In genomic region chr11:70699722-70700556, GRCm38 (mm10) we compare ENCODE assay signal across 8 mouse cellular contexts. TPM values are rescaled to one million over a fixed set of nuclear protein-coding genes. Genes with fewer than 3 reads are reported as not detected.
DNase-seq lines count a peak whose midpoint lies in the region; ATAC-seq and TF ChIP-seq lines count a peak whose summit lies in the region.

Inca1 (minus strand) TSS chr11:70700155.
Kif1c (plus strand) TSS chr11:70700548.

- H3K4me2 ChIP-seq in heart, embryonic 14.5 days (ENCODE audit: low read length), result peak within 1 kb of the TSS; percentile 92
- H3K4me2 ChIP-seq in liver, embryonic 14.5 days (ENCODE audit: low read depth), result peak within 1 kb of the TSS; percentile 89
- peak within 1 kb of the TSS; percentile 71 for H3K4me2 ChIP-seq in neural tube, embryonic 11.5 days (ENCODE audit: low read depth)
- peak within 1 kb of the TSS; percentile 75 for H3K4me2 ChIP-seq in stomach, postnatal 0 days (replicated peaks; ENCODE audit: low read depth)

- H3K4me1 ChIP-seq in brown adipose tissue, adult 24 weeks (ENCODE audit: control insufficient read depth, insufficient read depth, insufficient read length, low read length), result peaks cover 11% of the 10 kb centered on the region
- peaks cover 16 to 31% of the 10 kb centered on the region in 2 experiments for H3K4me1 ChIP-seq in heart, embryonic 14.5 days (ENCODE audit: control insufficient read depth in 2 of 2, insufficient read depth in 2 of 2, low read length in 2 of 2)
- H3K4me1 ChIP-seq in liver, embryonic 14.5 days (replicated peaks; ENCODE audit: control insufficient read depth in 2 of 2, insufficient read depth in 2 of 2, low read length in 1 of 2), result peaks cover 0 to 4% of the 10 kb centered on the region in 2 experiments; a peak in 1 of 4 replicates
- peaks cover 14% of the 10 kb centered on the region for H3K4me1 ChIP-seq in neural tube, embryonic 11.5 days (ENCODE audit: control insufficient read depth, insufficient read depth, low read length)
- H3K4me1 ChIP-seq in stomach, postnatal 0 days (replicated peaks; ENCODE audit: control insufficient read depth, insufficient read depth), result peaks cover 8% of the 10 kb centered on the region

- H3K9me3 ChIP-seq in heart, embryonic 14.5 days (ENCODE audit: control insufficient read depth, low read length), result no peaks in the 10 kb centered on the region
- no peaks in the 10 kb centered on the region for H3K9me3 ChIP-seq in liver, embryonic 14.5 days (ENCODE audit: control insufficient read depth, low read length)
- H3K9me3 ChIP-seq in neural tube, embryonic 11.5 days (ENCODE audit: control insufficient read depth, low read length), result no peaks in the 10 kb centered on the region
- no peaks in the 10 kb centered on the region for H3K9me3 ChIP-seq in stomach, postnatal 0 days (ENCODE audit: control insufficient read depth, low read length)

- ATAC-seq in heart, embryonic 14.5 days (ENCODE audit: insufficient number of reproducible peaks, insufficient read depth, low FRiP score, low read depth), result peak; percentile 89
- peak; percentile 98 for ATAC-seq in liver, embryonic 14.5 days (ENCODE audit: insufficient read depth)
- peak; percentile 91 for ATAC-seq in neural tube, embryonic 11.5 days (ENCODE audit: insufficient read depth, low FRiP score, low TSS enrichment)
- peak; percentile 95 for ATAC-seq in stomach, postnatal 0 days (ENCODE audit: low FRiP score, low TSS enrichment)

- 2% methylated on average over 68 of the region's 69 CpGs for WGBS in heart, embryonic 14.5 days
- WGBS in liver, embryonic 14.5 days (ENCODE audit: insufficient replicate concordance), result 1% methylated on average over 68 of the region's 69 CpGs
- 1% methylated on average over 41 of the region's 69 CpGs for WGBS in neural tube, embryonic 11.5 days
- WGBS in stomach, postnatal 0 days, result 2% methylated on average over 69 of the region's 69 CpGs

- TF ChIP-seq CTCF in liver, embryonic 14.5 days (IDR thresholded peaks at IDR 0.05; ENCODE audit: low read depth), result no peak
- no peak for TF ChIP-seq CTCF in stomach, postnatal 0 days (IDR thresholded peaks at IDR 0.05; ENCODE audit: low read depth)

- peak within 1 kb of the TSS; percentile 98 for H3K9ac ChIP-seq in heart, embryonic 14.5 days (ENCODE audit: low read length)
- H3K9ac ChIP-seq in liver, embryonic 14.5 days (replicated peaks), result peak within 1 kb of the TSS; percentile 66
- H3K9ac ChIP-seq in neural tube, embryonic 11.5 days (ENCODE audit: low read length), result peak within 1 kb of the TSS; percentile 92
- H3K9ac ChIP-seq in stomach, postnatal 0 days (ENCODE audit: low read length), result peak within 1 kb of the TSS; percentile 94

- H3K27me3 ChIP-seq in heart, embryonic 14.5 days (ENCODE audit: control insufficient read depth, insufficient read depth, low read length), result no peaks in the 10 kb centered on the region
- peaks cover 4% of the 10 kb centered on the region for H3K27me3 ChIP-seq in liver, embryonic 14.5 days (ENCODE audit: control insufficient read depth, insufficient read depth, low read length)
- no peaks in the 10 kb centered on the region for H3K27me3 ChIP-seq in neural tube, embryonic 11.5 days (ENCODE audit: control insufficient read depth, insufficient read depth, low read length)
- H3K27me3 ChIP-seq in stomach, postnatal 0 days (ENCODE audit: control insufficient read depth, insufficient read depth, low read length), result no peaks in the 10 kb centered on the region

- peak within 1 kb of the TSS; percentile 75 for H3K4me3 ChIP-seq in brown adipose tissue, adult 24 weeks (ENCODE audit: insufficient read depth, low read depth, low read length)
- H3K4me3 ChIP-seq in heart, embryonic 14.5 days (ENCODE audit: control insufficient read depth in 1 of 2, insufficient read depth in 1 of 2, low read depth in 1 of 2, low read length in 2 of 2), result peak within 1 kb of the TSS; percentile 93 to 97
- peak within 1 kb of the TSS; percentile 77 to 89 for H3K4me3 ChIP-seq in liver, embryonic 14.5 days (ENCODE audit: insufficient read depth in 1 of 2, low read depth in 2 of 2, low read length in 2 of 2)
- H3K4me3 ChIP-seq in neural tube, embryonic 11.5 days (ENCODE audit: low read depth, low read length), result peak within 1 kb of the TSS; percentile 94
- H3K4me3 ChIP-seq in stomach, postnatal 0 days (ENCODE audit: low read depth, low read length), result peak within 1 kb of the TSS; percentile 93

- TF ChIP-seq EP300 in liver, embryonic 14.5 days (IDR thresholded peaks at IDR 0.05; ENCODE audit: low read depth), result no peak
- no peak for TF ChIP-seq EP300 in stomach, postnatal 0 days (optimal IDR thresholded peaks at IDR 0.05)

- H3K27ac ChIP-seq in brown adipose tissue, adult 24 weeks (replicated peaks; ENCODE audit: low read depth, low read length), result peak within 1 kb of the TSS; percentile 99
- H3K27ac ChIP-seq in heart, embryonic 14.5 days (replicated peaks in 1 of 2; ENCODE audit: control insufficient read depth in 1 of 2, insufficient read depth in 1 of 2, low read depth in 2 of 2, low read length in 2 of 2), result peak within 1 kb of the TSS; percentile 98 to 100
- H3K27ac ChIP-seq in liver, embryonic 14.5 days, result no peak within 1 kb of the TSS
- peak within 1 kb of the TSS; percentile 79 for H3K27ac ChIP-seq in neural tube, embryonic 11.5 days (ENCODE audit: low read depth, low read length)
- H3K27ac ChIP-seq in stomach, postnatal 0 days (replicated peaks), result peak within 1 kb of the TSS; percentile 96

- peak; percentile 97 for DNase-seq in CD4-positive, CD25-positive, alpha-beta regulatory T cell, adult 2 months (ENCODE audit: low read depth, low spot score)
- DNase-seq in fibroblast of lung, adult 2 months (ENCODE audit: low read depth), result peak; percentile 83
- DNase-seq in kidney, postnatal 14 days, result peak; percentile 97
- peak; percentile 73 to 79 (median 78) for DNase-seq in liver, embryonic 14.5 days (ENCODE audit: low read depth in 3 of 3, low spot score in 3 of 3)
- peak; percentile 94 for DNase-seq in neural tube, embryonic 11.5 days (ENCODE audit: low spot score)
- peak; percentile 94 for DNase-seq in stomach, postnatal 0 days (ENCODE audit: low spot score)

- H3K36me3 ChIP-seq in heart, embryonic 14.5 days (ENCODE audit: control insufficient read depth, insufficient read depth, low read length), result peaks cover 19% of the 10 kb centered on the region
- H3K36me3 ChIP-seq in liver, embryonic 14.5 days (replicated peaks; ENCODE audit: control insufficient read depth, insufficient read depth, low read depth), result no peaks in the 10 kb centered on the region
- no peaks in the 10 kb centered on the region for H3K36me3 ChIP-seq in neural tube, embryonic 11.5 days (ENCODE audit: control insufficient read depth, insufficient read depth, low read length)
- H3K36me3 ChIP-seq in stomach, postnatal 0 days (ENCODE audit: control insufficient read depth, insufficient read depth, low read length), result peaks cover 9% of the 10 kb centered on the region

RNA-seq across cellular contexts. Expression of gene Inca1, which starts in this region (rescaled TPM):
- polyA plus RNA-seq in brown adipose tissue, adult 24 weeks (2012; ENCODE audit: insufficient read depth, insufficient read length, missing spikeins), result 15.7 and 24.0 TPM in 2 replicates
- polyA plus RNA-seq in heart, embryonic 14.5 days (2014; fragmentation: Nextera tagmentation; extraction: Ambion mirVana), result 2.1 and 2.7 TPM in 2 replicates
- polyA plus RNA-seq in liver, embryonic 14.5 days (2012; rRNA removed), result 0.63 and 1.2 TPM in 2 replicates
- 0.71 and 1.4 TPM in 2 replicates for polyA plus RNA-seq in liver, embryonic 14.5 days (2014; fragmentation: Nextera tagmentation; extraction: Ambion mirVana)
- 0.86 and 1.3 TPM in 2 replicates for polyA plus RNA-seq in neural tube, embryonic 11.5 days (2014; fragmentation: Nextera tagmentation; extraction: Ambion mirVana)
- polyA plus RNA-seq in stomach, postnatal 0 days (2015; fragmentation: Nextera tagmentation; extraction: Ambion mirVana), result 1.6 and 2.1 TPM in 2 replicates

RNA-seq across cellular contexts. Expression of gene Kif1c, which starts in this region (rescaled TPM):
- polyA plus RNA-seq in brown adipose tissue, adult 24 weeks (2012; ENCODE audit: insufficient read depth, insufficient read length, missing spikeins), result 93.8 and 106 TPM in 2 replicates
- polyA plus RNA-seq in heart, embryonic 14.5 days (2014; fragmentation: Nextera tagmentation; extraction: Ambion mirVana), result 13.9 and 18.9 TPM in 2 replicates
- 4.6 and 5.9 TPM in 2 replicates for polyA plus RNA-seq in liver, embryonic 14.5 days (2012; rRNA removed)
- 2.2 and 2.9 TPM in 2 replicates for polyA plus RNA-seq in liver, embryonic 14.5 days (2014; fragmentation: Nextera tagmentation; extraction: Ambion mirVana)
- polyA plus RNA-seq in neural tube, embryonic 11.5 days (2014; fragmentation: Nextera tagmentation; extraction: Ambion mirVana), result 5.4 and 6.5 TPM in 2 replicates
- polyA plus RNA-seq in stomach, postnatal 0 days (2015; fragmentation: Nextera tagmentation; extraction: Ambion mirVana), result 4.7 TPM in 2 replicates
